Mouse (Mus musculus): Measurements from ENCODE around the gene Fez2. TPM values are rescaled to one million over a fixed set of nuclear protein-coding genes. Genes with fewer than 3 reads are reported as not detected.

Fez2 gene
- polyA plus RNA-seq, 1 experiment from 2014 or later: 39.2 TPM

DNA sequence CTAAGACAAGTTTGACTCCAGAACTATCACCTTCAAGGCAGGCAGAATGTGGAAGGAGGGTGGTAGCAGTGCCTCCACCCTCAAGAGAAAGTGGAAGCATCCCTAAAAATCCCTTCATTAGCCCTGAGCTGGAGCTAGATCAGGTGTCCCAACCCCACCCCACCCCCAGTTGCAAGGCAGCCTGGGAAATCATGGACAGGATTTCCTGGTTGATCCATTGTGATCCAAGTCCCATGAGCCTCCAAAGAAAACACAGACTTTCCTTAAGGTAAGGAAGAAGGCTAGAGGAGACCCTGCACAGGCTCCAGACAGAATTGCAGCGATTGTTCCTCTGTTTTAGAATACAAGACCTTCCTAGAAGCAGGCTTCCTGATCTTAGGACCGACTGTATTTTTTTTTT lies 63.5 kb downstream of the Fez2 start:
- Histone ChIP-seq H3K36me3 (peaks cover 16% of the 10 kb centered on the region), H3K4me3 (no peak overlapping the region), H3K27ac (no peak overlapping the region), H3K27me3 (ENCODE audit: low read depth, poor library complexity, severe bottlenecking) (no peaks in the 10 kb centered on the region), H3K4me1 (0 out of 2 replicates have a peak, but pooled peaks cover 9% of the 10 kb centered on the region), H3K9me3 (replicated peaks) (no peaks in the 10 kb centered on the region)
- 88% methylated on average over 2 of the region's 2 CpGs for WGBS
- no peak for DNase-seq (ENCODE audit: low spot score)

DNA sequence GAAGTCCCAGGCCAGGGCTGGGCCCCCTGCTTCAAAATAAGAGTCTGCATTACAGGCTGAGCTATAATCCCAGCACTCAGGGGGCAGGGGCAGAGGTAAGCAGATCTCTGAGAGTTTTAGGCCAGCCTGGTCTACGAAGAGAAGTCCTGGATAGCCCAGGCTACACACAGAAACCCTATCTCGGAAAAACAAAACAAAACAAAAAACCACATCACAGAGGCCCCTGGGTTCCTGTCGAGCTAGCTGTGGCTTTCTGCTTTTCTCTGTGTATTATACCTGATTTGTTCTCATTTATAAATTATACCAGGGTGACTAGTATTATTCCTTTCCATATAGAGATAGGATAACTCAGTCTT lies 65.5 kb downstream of the Fez2 start:
- Histone ChIP-seq H3K4me1 (0 out of 2 replicates have a peak, but pooled peaks cover 9% of the 10 kb centered on the region), H3K4me3 (no peak overlapping the region), H3K9me3 (replicated peaks) (no peaks in the 10 kb centered on the region), H3K27me3 (ENCODE audit: low read depth, poor library complexity, severe bottlenecking) (no peaks in the 10 kb centered on the region), H3K36me3 (peaks cover 18% of the 10 kb centered on the region), H3K27ac (no peak overlapping the region)
- no peak for DNase-seq (ENCODE audit: low spot score)
- 91% methylated on average over 3 of the region's 3 CpGs for WGBS

DNA sequence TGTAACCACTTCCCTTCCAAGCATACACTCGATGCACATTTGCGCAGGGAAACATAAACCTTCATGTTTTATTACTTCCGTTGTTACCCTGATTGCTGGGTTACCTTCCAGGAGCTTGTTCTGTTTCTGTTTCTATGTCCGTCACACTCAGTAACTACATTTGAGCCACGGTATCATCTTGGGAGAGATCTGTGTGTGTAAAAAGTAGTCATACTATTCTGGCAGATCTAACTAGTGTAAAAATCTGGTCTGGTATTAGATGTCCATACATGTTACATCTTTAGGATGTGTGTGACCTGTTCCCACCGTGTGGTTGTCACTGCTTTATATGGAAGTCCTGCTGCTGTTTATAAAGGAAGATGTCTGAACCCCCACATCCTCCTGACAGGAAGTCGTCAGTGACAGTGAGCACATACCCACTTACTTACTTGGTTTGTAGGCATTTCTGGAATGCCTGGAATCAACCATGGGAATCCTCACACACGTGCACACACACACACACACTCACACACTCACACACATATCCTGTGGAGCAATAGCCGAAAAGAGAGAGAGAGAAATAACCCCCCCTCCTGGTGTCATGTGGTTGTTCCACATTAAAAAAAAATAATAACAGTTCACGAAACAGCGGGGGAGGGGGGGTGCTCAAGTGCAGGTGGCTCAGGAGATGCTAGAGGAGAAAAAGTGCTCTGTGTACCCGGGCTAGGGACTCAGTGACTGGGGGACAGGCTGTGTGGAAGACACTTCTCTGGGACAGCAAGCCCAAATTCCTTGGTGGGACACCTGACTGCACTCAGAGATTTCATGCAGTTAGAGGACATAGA lies 66.1 kb downstream of the Fez2 start:
- Histone ChIP-seq H3K27me3 (ENCODE audit: low read depth, poor library complexity, severe bottlenecking) (no peaks in the 10 kb centered on the region), H3K36me3 (peaks cover 21% of the 10 kb centered on the region), H3K4me1 (0 out of 2 replicates have a peak, but pooled peaks cover 9% of the 10 kb centered on the region), H3K9me3 (replicated peaks) (no peaks in the 10 kb centered on the region), H3K4me3 (no peak overlapping the region), H3K27ac (no peak overlapping the region)
- WGBS: 80% methylated on average over 12 of the region's 12 CpGs
- DNase-seq (ENCODE audit: low spot score): no peak

DNA sequence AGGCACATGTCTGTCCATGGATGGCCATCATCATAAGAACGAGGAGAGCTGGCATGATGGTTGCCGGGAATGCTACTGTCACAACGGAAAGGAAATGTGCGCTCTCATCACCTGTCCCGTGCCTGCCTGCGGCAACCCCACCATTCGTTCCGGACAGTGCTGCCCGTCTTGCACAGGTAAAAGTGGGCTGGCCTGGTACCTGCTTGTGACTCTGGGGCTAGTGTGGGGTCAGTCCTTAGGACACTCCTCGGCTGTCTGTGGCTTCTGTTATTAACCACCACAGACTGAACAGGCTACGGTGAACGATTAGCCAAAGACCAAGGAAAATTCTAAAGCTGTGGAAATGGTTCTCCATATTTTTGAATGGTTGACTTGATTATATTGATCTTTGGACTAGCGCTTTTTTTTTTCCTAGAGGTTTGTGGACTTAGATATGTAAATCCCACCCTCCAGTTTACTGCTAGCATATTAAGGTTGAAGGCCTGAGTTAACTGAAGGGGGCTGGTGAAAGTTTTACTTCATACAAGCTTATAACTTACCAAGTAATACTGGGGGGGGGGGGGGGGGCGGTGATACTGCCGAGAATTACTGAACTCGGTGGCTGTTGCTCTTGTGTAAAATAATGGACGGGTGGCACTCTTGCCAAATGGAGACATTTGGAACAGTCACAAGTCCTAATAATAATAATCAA lies 70.7 kb downstream of the Fez2 start:
- no peak for DNase-seq (ENCODE audit: low spot score)
- Histone ChIP-seq H3K9me3 (replicated peaks) (no peaks in the 10 kb centered on the region), H3K4me1 (0 out of 2 replicates have a peak, but pooled peaks cover 2% of the 10 kb centered on the region), H3K4me3 (no peak overlapping the region), H3K27me3 (ENCODE audit: low read depth, poor library complexity, severe bottlenecking) (no peaks in the 10 kb centered on the region), H3K27ac (no peak overlapping the region), H3K36me3 (peaks cover 12% of the 10 kb centered on the region)
- WGBS: 94% methylated on average over 17 of the region's 17 CpGs

DNA sequence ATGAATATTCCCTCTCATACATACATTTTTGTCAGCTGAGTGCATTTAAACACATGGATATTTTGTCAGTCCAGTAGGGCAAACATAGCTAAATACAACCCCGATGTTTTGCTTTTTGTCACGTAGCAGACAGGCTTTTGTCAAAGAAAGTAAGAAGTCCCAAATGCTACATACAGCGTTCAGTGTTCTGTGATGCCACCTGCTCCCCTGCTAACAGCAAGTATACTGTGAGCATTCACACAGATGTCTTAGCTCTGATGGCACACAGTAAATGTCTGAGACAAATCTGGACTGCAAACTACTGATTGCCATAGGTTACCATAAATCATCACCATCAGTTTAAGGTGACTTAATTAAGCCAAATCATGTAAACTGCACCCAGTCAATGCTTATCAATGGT lies 74.3 kb downstream of the Fez2 start:
- no peak for DNase-seq (ENCODE audit: low spot score)
- peaks cover 4% of the 10 kb centered on the region for H3K36me3 ChIP-seq
- 95% methylated on average over 3 of the region's 3 CpGs for WGBS
- no peaks in the 10 kb centered on the region for H3K4me1 ChIP-seq
- no peaks in the 10 kb centered on the region for H3K9me3 ChIP-seq (replicated peaks)
- H3K4me3 ChIP-seq: no peak overlapping the region
- no peak overlapping the region for H3K27ac ChIP-seq
- H3K27me3 ChIP-seq (ENCODE audit: low read depth, poor library complexity, severe bottlenecking): no peaks in the 10 kb centered on the region

DNA sequence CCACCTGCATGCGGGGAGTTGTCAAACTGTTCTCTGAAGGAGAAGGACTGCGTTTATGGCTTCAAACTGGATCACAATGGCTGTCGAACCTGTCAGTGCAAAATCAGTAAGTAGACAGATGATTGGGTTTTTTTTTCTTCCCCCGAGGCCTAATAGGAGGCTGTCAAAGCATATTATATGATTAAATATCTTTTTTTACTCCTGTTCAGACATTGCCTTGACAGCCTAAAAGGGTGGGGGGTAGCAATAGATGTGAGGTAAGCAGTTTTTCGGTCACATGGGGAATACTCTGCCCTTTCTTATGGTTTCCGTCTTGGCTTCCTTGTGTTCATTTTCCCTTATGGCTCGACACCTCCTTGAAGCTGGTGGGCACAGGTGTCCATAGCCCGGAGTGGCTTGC lies 82.7 kb downstream of the Fez2 start:
- Histone ChIP-seq H3K9me3 (replicated peaks) (no peaks in the 10 kb centered on the region), H3K4me1 (peaks cover 4% of the 10 kb centered on the region; the same call in 1 of the 2 replicates), H3K36me3 (peaks cover 19% of the 10 kb centered on the region), H3K27me3 (ENCODE audit: low read depth, poor library complexity, severe bottlenecking) (no peaks in the 10 kb centered on the region), H3K4me3 (no peak overlapping the region), H3K27ac (no peak overlapping the region)
- WGBS: 94% methylated on average over 8 of the region's 8 CpGs
- no peak for DNase-seq (ENCODE audit: low spot score)

DNA sequence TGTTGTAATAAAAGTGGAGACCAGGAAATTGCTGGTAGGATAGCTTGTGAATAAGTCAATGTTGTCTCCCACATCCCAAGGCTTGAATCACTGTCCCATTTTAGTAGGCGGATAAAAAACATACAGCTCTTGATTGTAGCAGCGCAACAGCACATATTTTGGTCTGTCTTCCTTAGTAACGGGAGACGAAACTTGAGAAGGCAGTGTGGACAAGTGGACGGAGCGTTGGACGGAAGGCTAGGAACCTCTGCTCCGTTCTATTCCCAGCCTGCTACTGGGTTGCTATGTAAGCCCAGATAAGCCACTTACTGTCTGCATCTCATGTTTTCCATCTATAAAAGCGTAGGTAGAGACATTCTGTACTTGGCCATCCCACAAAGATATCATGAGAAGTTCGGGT lies 84.7 kb downstream of the Fez2 start:
- 95% methylated on average over 10 of the region's 10 CpGs for WGBS

DNA sequence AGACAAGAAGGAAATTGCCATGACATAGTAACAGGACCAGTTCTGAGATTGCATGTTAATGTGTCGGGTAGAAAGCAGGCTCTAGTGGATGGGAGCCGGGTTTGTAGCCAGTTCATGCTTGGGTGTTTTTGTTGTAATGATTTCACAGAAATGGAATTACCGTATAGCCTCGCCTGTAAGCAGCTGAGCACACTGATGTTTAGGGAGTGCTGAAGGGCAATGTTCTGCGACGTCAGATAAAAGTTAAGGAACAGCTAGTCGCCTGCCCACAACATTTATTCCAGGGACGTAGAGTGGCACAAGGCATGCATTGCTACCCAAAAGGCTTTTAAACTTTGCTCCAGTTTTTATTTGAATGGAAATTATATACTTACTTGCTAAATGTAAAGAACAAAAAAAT lies 86.5 kb downstream of the Fez2 start:
- 95% methylated on average over 8 of the region's 8 CpGs for WGBS
- H3K4me3 ChIP-seq: no peak overlapping the region
- DNase-seq (ENCODE audit: low spot score): no peak
- 0 out of 2 replicates have a peak, but pooled peaks cover 4% of the 10 kb centered on the region for H3K4me1 ChIP-seq
- H3K9me3 ChIP-seq (replicated peaks): no peaks in the 10 kb centered on the region
- no peak overlapping the region for H3K27ac ChIP-seq
- H3K36me3 ChIP-seq: peaks cover 11% of the 10 kb centered on the region
- H3K27me3 ChIP-seq (ENCODE audit: low read depth, poor library complexity, severe bottlenecking): no peaks in the 10 kb centered on the region

More for the DNA sequence above, 84.7 kb downstream of the Fez2 start:
- H3K27me3 ChIP-seq (ENCODE audit: low read depth, poor library complexity, severe bottlenecking): no peaks in the 10 kb centered on the region
- H3K4me1 ChIP-seq: peaks cover 4% of the 10 kb centered on the region; the same call in 1 of the 2 replicates
- H3K9me3 ChIP-seq (replicated peaks): no peaks in the 10 kb centered on the region
- peaks cover 19% of the 10 kb centered on the region for H3K36me3 ChIP-seq
- H3K4me3 ChIP-seq: no peak overlapping the region
- no peak for DNase-seq (ENCODE audit: low spot score)
- H3K27ac ChIP-seq: no peak overlapping the region

DNA sequence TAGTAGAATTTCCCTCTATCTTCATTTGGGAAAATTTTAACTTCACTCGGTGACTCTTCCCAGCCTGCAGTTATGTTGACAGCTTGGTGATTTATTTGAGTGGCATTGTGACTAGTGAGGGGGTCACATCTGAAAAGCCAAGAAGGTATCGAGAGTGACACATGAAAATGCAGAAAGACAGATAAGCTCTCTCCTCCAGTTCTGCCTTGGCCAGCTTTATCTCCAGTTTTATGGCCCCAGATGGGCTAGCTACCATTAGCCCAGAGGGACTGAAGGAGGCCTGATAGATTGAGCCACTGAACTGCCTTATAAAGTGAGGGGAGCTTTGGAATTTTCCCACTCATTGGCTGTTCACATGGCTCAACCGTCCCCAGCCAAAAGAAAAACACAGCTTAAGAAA lies 89.7 kb downstream of the Fez2 start:
- WGBS: 9% methylated on average over 3 of the region's 3 CpGs
- no peak for DNase-seq (ENCODE audit: low spot score)

DNA sequence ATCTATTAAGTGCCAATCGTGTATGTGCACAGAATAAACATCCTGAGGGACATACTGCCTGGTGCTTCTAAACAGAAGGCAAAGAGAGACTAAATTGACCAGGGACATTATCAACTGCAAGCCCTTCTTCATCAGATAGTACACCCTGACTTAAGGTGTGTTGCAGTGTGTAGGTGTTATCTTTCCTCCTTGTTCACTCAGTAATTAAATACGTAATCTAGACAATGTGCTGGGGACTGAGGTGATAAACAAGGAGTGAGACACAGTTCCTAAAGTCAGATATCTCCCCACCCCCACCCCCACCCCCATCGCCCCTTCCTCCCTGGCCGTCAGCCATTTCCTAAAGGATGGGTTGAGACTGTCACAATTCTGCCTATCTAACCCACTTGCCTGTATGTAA lies 90.8 kb downstream of the Fez2 start:
- no peaks in the 10 kb centered on the region for H3K27me3 ChIP-seq (ENCODE audit: low read depth, poor library complexity, severe bottlenecking)
- no peaks in the 10 kb centered on the region for H3K9me3 ChIP-seq (replicated peaks)
- no peaks in the 10 kb centered on the region for H3K36me3 ChIP-seq
- no peak overlapping the region for H3K4me3 ChIP-seq
- H3K27ac ChIP-seq: no peak overlapping the region
- WGBS: 67% methylated on average over 4 of the region's 4 CpGs
- 0 out of 2 replicates have a peak, but pooled peaks cover 4% of the 10 kb centered on the region for H3K4me1 ChIP-seq
- DNase-seq (ENCODE audit: low spot score): no peak

More for the DNA sequence above, 89.7 kb downstream of the Fez2 start:
- no peak overlapping the region for H3K4me3 ChIP-seq
- no peaks in the 10 kb centered on the region for H3K27me3 ChIP-seq (ENCODE audit: low read depth, poor library complexity, severe bottlenecking)
- no peaks in the 10 kb centered on the region for H3K9me3 ChIP-seq (replicated peaks)
- no peak overlapping the region for H3K27ac ChIP-seq
- H3K4me1 ChIP-seq: 0 out of 2 replicates have a peak, but pooled peaks cover 4% of the 10 kb centered on the region
- no peaks in the 10 kb centered on the region for H3K36me3 ChIP-seq

DNA sequence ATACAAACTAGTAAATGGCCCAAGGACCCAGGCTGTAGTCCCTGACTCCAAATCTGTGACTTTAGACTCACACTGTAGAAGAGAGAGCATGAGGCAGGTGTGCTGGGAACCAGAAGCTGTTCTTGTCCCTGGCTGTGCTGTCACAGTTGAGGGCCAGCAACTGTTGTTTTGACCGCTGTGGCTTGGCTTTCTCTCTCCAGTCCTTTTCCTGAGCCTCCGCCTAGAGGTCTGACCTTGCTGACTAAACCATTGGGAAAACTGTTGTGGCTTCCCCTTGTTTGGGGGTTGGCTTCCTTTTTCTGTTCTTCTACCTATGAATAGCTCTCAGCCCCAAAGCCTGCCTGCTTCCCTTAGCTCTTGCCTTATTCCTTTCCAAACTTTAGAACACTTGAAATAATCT lies 91.6 kb downstream of the Fez2 start:
- Histone ChIP-seq H3K27ac (no peak overlapping the region), H3K36me3 (no peaks in the 10 kb centered on the region), H3K9me3 (replicated peaks) (no peaks in the 10 kb centered on the region), H3K4me1 (0 out of 2 replicates have a peak, but pooled peaks cover 4% of the 10 kb centered on the region), H3K27me3 (ENCODE audit: low read depth, poor library complexity, severe bottlenecking) (no peaks in the 10 kb centered on the region), H3K4me3 (no peak overlapping the region)
- 87% methylated on average over 2 of the region's 2 CpGs for WGBS
- no peak for DNase-seq (ENCODE audit: low spot score)

DNA sequence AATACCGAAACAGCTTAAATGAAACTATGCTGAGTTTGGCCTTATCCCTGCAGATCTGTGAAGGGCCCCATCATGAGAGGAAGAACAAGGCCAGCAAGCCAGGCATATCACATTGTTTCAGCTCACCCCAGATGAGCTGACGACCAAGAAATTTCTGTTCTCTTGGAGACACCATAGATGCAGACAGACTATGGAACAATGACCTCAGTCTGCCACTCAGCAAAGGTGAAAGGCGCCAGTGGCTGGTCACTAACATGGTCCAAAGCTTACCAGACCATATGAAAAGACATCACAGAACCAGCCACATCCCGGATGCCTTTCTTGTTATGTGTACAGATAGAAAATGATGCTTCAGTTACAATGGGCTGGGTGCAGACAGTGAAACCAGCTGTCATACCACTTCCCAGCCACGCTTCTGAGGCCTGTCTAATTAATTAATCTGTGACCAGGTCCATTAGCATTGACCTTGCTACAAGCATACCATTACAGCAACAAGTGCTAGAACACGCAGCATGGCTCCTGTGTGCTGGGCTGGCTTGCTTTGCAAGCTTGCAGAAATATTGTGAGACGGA lies 92.1 kb downstream of the Fez2 start:
- no peak overlapping the region for H3K27ac ChIP-seq
- H3K4me1 ChIP-seq: 0 out of 2 replicates have a peak, but pooled peaks cover 4% of the 10 kb centered on the region
- H3K36me3 ChIP-seq: no peaks in the 10 kb centered on the region
- DNase-seq (ENCODE audit: low spot score): no peak
- no peaks in the 10 kb centered on the region for H3K27me3 ChIP-seq (ENCODE audit: low read depth, poor library complexity, severe bottlenecking)
- H3K9me3 ChIP-seq (replicated peaks): no peaks in the 10 kb centered on the region
- 87% methylated on average over 7 of the region's 7 CpGs for WGBS
- H3K4me3 ChIP-seq: no peak overlapping the region
